In the genomic region with DNA sequence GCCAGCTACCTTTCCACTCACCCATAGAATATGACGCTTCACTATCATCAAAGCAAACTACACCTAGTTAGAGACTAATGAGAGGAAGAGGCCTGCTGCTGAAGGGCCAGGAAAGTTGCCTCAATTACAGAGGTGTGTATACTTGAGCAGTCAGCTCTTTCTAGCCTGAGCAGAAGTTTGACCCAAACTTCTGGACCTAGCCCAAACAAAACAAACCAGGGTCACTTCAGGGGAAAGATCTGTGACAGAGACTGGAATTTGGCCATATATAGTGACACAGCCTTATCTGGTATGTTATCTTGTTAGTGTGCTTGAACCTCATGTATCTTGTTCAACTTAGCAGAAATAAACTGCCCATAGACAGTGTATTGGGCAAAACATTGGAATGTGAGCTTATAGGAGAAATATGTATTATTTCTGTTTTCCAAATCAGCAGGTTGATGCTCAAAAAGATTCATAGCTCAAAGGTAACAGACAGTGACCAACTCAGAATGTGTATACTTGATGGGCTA, we compare ENCODE assay signal across 25 mouse cellular contexts. TPM values are rescaled to one million over a fixed set of nuclear protein-coding genes. Genes with fewer than 3 reads are reported as not detected.
DNase-seq lines count a peak whose midpoint lies in the region; ATAC-seq and TF ChIP-seq lines count a peak whose summit lies in the region.
"Had no signal": no experiment of that assay in that cellular context is flagged by ENCODE, and none has a peak within 500 bp of the region (broad histone marks: within the 10 kb centered on the region; RNA-seq: fewer than 3 reads in every experiment).

No protein-coding gene starts in this region.

- no peak for TF ChIP-seq EP300 in liver, embryonic 14.5 days (IDR thresholded peaks at IDR 0.05; ENCODE audit: low read depth)

- no peak overlapping the region for H3K27ac ChIP-seq in liver, embryonic 14.5 days
- H3K27ac ChIP-seq in liver, embryonic 11.5 days (ENCODE audit: low read depth, low read length) = no peak overlapping the region
- H3K27ac ChIP-seq in hindbrain, embryonic 10.5 days = no peak overlapping the region
- H3K27ac ChIP-seq: embryonic facial prominence, embryonic 15.5 days; forebrain, embryonic 10.5 days; gastrocnemius, adult 2 months; hindbrain, postnatal 0 days had no signal

- 58% methylated on average over 1 of the region's 1 CpGs for WGBS in liver, embryonic 14.5 days (ENCODE audit: insufficient replicate concordance)
- WGBS in liver, embryonic 11.5 days = 74% methylated on average over 1 of the region's 1 CpGs
- WGBS in hindbrain, embryonic 10.5 days = 85% methylated on average over 1 of the region's 1 CpGs

- H3K36me3 ChIP-seq in liver, embryonic 14.5 days (replicated peaks; ENCODE audit: control insufficient read depth, insufficient read depth, low read depth) = no peaks in the 10 kb centered on the region
- H3K36me3 ChIP-seq in liver, embryonic 11.5 days (ENCODE audit: control insufficient read depth, insufficient read depth, low read length) = no peaks in the 10 kb centered on the region
- H3K36me3 ChIP-seq in hindbrain, embryonic 10.5 days = no peaks in the 10 kb centered on the region
- H3K36me3 ChIP-seq: embryonic facial prominence, embryonic 15.5 days; forebrain, embryonic 10.5 days; G1E; heart, embryonic 12.5 days had no signal

- no peaks in the 10 kb centered on the region for H3K9me3 ChIP-seq in liver, embryonic 14.5 days (ENCODE audit: control insufficient read depth, low read length)
- H3K9me3 ChIP-seq in liver, embryonic 11.5 days (ENCODE audit: control insufficient read depth, low read length) = no peaks in the 10 kb centered on the region
- no peaks in the 10 kb centered on the region for H3K9me3 ChIP-seq in hindbrain, embryonic 10.5 days
- H3K9me3 ChIP-seq: embryonic facial prominence, embryonic 15.5 days; forebrain, embryonic 10.5 days; G1E; heart, embryonic 12.5 days had no signal

- no peak for TF ChIP-seq CTCF in liver, embryonic 14.5 days (IDR thresholded peaks at IDR 0.05; ENCODE audit: low read depth)

- H3K4me2 ChIP-seq in liver, embryonic 14.5 days (ENCODE audit: low read depth) = no peak overlapping the region
- no peak overlapping the region for H3K4me2 ChIP-seq in liver, embryonic 11.5 days
- H3K4me2 ChIP-seq: embryonic facial prominence, embryonic 15.5 days; heart, embryonic 12.5 days had no signal

- no peak overlapping the region for H3K9ac ChIP-seq in liver, embryonic 14.5 days (replicated peaks)
- H3K9ac ChIP-seq in liver, embryonic 11.5 days (ENCODE audit: low read depth, low read length) = no peak overlapping the region
- H3K9ac ChIP-seq: embryonic facial prominence, embryonic 15.5 days; heart, embryonic 12.5 days had no signal

- H3K27me3 ChIP-seq in liver, embryonic 14.5 days (ENCODE audit: control insufficient read depth, insufficient read depth, low read length) = no peaks in the 10 kb centered on the region
- H3K27me3 ChIP-seq in liver, embryonic 11.5 days (replicated peaks; ENCODE audit: control insufficient read depth, insufficient read depth, low read length) = no peaks in the 10 kb centered on the region
- H3K27me3 ChIP-seq in hindbrain, embryonic 10.5 days (ENCODE audit: insufficient read depth, poor library complexity, severe bottlenecking) = no peaks in the 10 kb centered on the region
- H3K27me3 ChIP-seq: embryonic facial prominence, embryonic 15.5 days; heart, embryonic 12.5 days had no signal

- no peaks in the 10 kb centered on the region for H3K4me1 ChIP-seq in liver, embryonic 14.5 days (replicated peaks; ENCODE audit: control insufficient read depth in 2 of 2, insufficient read depth in 2 of 2, low read length in 1 of 2)
- H3K4me1 ChIP-seq in liver, embryonic 11.5 days (replicated peaks; ENCODE audit: control insufficient read depth, insufficient read depth, low read length) = no peaks in the 10 kb centered on the region
- H3K4me1 ChIP-seq in hindbrain, embryonic 10.5 days (replicated peaks) = no peaks in the 10 kb centered on the region
- H3K4me1 ChIP-seq: embryonic facial prominence, embryonic 15.5 days; forebrain, embryonic 10.5 days had no signal

- ATAC-seq in liver, embryonic 14.5 days (ENCODE audit: insufficient read depth) = peak; percentile 52; the same call in 1 of the 2 replicates
- ATAC-seq in liver, embryonic 11.5 days (replicated peaks; ENCODE audit: low FRiP score) = no peak
- ATAC-seq: CD4-positive, CD25-positive, alpha-beta regulatory T cell, adult 4 months; forebrain, embryonic 14.5 days; hindbrain, postnatal 0 days had no signal

- peak; percentile 45 for DNase-seq in adrenal gland, adult 2 months
- no peak for DNase-seq in adrenal gland, postnatal 4 days (ENCODE audit: low spot score in 2 of 2)
- DNase-seq in kidney, adult 9 months = peak; percentile 12
- DNase-seq in kidney, postnatal 25 days = no peak
- peak in 1 of 3 experiments; percentile 7 for DNase-seq in liver, embryonic 14.5 days (ENCODE audit: low read depth in 3 of 3, low spot score in 3 of 3)
- DNase-seq in liver, embryonic 11.5 days (ENCODE audit: low spot score) = no peak
- DNase-seq in yolk sac, embryonic 10.5 days (ENCODE audit: low spot score) = peak; percentile 36
- no peak for DNase-seq in hindbrain, embryonic 10.5 days (ENCODE audit: low spot score)
- DNase-seq: B cell, adult 2 months; cerebellum, adult 11 months; cerebellum, adult 8-10 months; cerebellum, postnatal 14 days; embryo, embryonic 11 days; gastrocnemius, adult 2 months; gastrocnemius, postnatal 25 days had no signal

- H3K4me3 ChIP-seq in liver, embryonic 14.5 days (ENCODE audit: insufficient read depth in 1 of 2, low read depth in 2 of 2, low read length in 2 of 2) = no peak overlapping the region
- H3K4me3 ChIP-seq in liver, embryonic 11.5 days (ENCODE audit: low read depth, low read length) = no peak overlapping the region
- no peak overlapping the region for H3K4me3 ChIP-seq in hindbrain, embryonic 10.5 days
- H3K4me3 ChIP-seq: embryonic facial prominence, embryonic 15.5 days; erythroblast, embryonic 14.5 days; forebrain, embryonic 10.5 days; gastrocnemius, adult 2 months; heart, embryonic 12.5 days had no signal

RNA-seq across cellular contexts. Expression of a gene that starts 9.3 kb away (rescaled TPM):
- total RNA-seq in adrenal gland, adult 2 months (2021) = not detected
- polyA plus RNA-seq in adrenal gland, adult 2 months (2012; rRNA removed) = not detected in 2 replicates
- under 1 TPM; 0.59 to 0.70 TPM for total RNA-seq in adrenal gland, postnatal 4 days (2021)
- polyA plus RNA-seq in liver, embryonic 14.5 days (2012; rRNA removed) = 0.02 TPM in 1 of 2 replicates, not detected in the other
- polyA plus RNA-seq in liver, embryonic 14.5 days (2014; fragmentation: Nextera tagmentation; extraction: Ambion mirVana) = not detected in 2 replicates
- 0.60 and 1.0 TPM in 2 replicates for polyA plus RNA-seq in liver, embryonic 11.5 days (2014; fragmentation: Nextera tagmentation; extraction: Ambion mirVana)
- 1.6 and 4.6 TPM in 2 replicates for polyA plus RNA-seq in hindbrain, embryonic 10.5 days (2016; fragmentation: Nextera tagmentation; extraction: Ambion mirVana)
- total RNA-seq: common myeloid progenitor, adult 5-6 weeks; granulocyte monocyte progenitor cell, adult 5-6 weeks had no signal
- polyA plus RNA-seq: erythroblast, embryonic 14.5 days; G1E had no signal

RNA-seq across cellular contexts. Expression of a gene that starts 50.7 kb away (rescaled TPM):
- 1 to 10 TPM; 1.1 to 1.7 TPM for total RNA-seq in adrenal gland, adult 2 months (2021)
- polyA plus RNA-seq in adrenal gland, adult 2 months (2012; rRNA removed) = 0.19 and 0.29 TPM in 2 replicates
- 1 to 10 TPM; 1.1 to 2.1 TPM for total RNA-seq in adrenal gland, postnatal 4 days (2021)
- polyA plus RNA-seq in liver, embryonic 14.5 days (2012; rRNA removed) = 1.8 and 2.0 TPM in 2 replicates
- 8.2 and 8.4 TPM in 2 replicates for polyA plus RNA-seq in liver, embryonic 14.5 days (2014; fragmentation: Nextera tagmentation; extraction: Ambion mirVana)
- polyA plus RNA-seq in liver, embryonic 11.5 days (2014; fragmentation: Nextera tagmentation; extraction: Ambion mirVana) = 8.4 and 11.3 TPM in 2 replicates
- 3.4 and 7.9 TPM in 2 replicates for polyA plus RNA-seq in hindbrain, embryonic 10.5 days (2016; fragmentation: Nextera tagmentation; extraction: Ambion mirVana)
- polyA plus RNA-seq: erythroblast, embryonic 14.5 days; G1E had no signal

Comparison
In these comparisons a context has a peak if more than half of its experiments do, and no peak if none do; other contexts are left out.
1. DNase-seq: peak in adrenal gland, adult 2 months (single experiment), kidney, adult 9 months (single experiment) and yolk sac, embryonic 10.5 days (single experiment); none in adrenal gland, postnatal 4 days (0 of 2), kidney, postnatal 25 days (0 of 2), liver, embryonic 11.5 days (single experiment) and hindbrain, embryonic 10.5 days (single experiment).